Mouse (Mus musculus): Measurements from ENCODE around the gene Dvl1. TPM values are rescaled to one million over a fixed set of nuclear protein-coding genes. Genes with fewer than 3 reads are reported as not detected.

The Dvl1 gene
- total and polyA plus RNA-seq, 3 experiments, result 23.9 to 55.1 (median 25.8) TPM

GRCm38 (mm10) chr4:155838187-155839153, 8.7 kb upstream of the Dvl1 start:
- Histone ChIP-seq H3K9me3 (replicated peaks; ENCODE audit: low read length) (peaks cover 3% of the 10 kb centered on the region), H3K79me2 (replicated peaks; ENCODE audit: control insufficient read depth, extremely low read depth, insufficient read depth, poor library complexity, severe bottlenecking) (0 out of 2 replicates have a peak, but pooled peaks cover under 1% of the 10 kb centered on the region), H3K4me2 (ENCODE audit: insufficient read depth, low read depth, poor library complexity, severe bottlenecking) (peak overlapping the region; percentile 90), H3K27ac (ENCODE audit: insufficient read depth, low read depth) (peak overlapping the region; percentile 65), H3K4me3 (replicated peaks in 1 of 3; ENCODE audit: low read depth in 2 of 3, low read length in 2 of 3, poor library complexity in 1 of 3) (peak overlapping the region in 1 of 3 experiments; percentile 5), H3K27me3 (replicated peaks) (no peaks in the 10 kb centered on the region), H3K9ac (ENCODE audit: insufficient read depth, low read depth) (peak overlapping the region; percentile 71), H3K36me3 (replicated peaks in 1 of 2; ENCODE audit: control insufficient read depth in 1 of 2, insufficient read depth in 1 of 2, low read length in 1 of 2) (peaks cover 18 to 33% of the 10 kb centered on the region in 2 experiments), H3K4me1 (ENCODE audit: control insufficient read depth in 1 of 2, insufficient read depth in 2 of 2) (peaks cover 20 to 36% of the 10 kb centered on the region in 2 experiments)
- dilution Hi-C loops (cut with MboI; ENCODE audit: extremely low pct_ligation_motif_present, extremely low pct_unique_long_range_greater_than_20kb, low sequenced_read_pairs) (no loop called here), in situ Hi-C loops (cut with MboI; ENCODE audit: low pct_ligation_motif_present, low pct_unique_long_range_greater_than_20kb, low sequenced_read_pairs) (loop anchor here (5.0 to 10.0 kb wide), 2 partner anchors 39 to 106 kb away; partner anchors contain the start of gene Ube2j2)
- DNase-seq (ENCODE audit: extremely low read depth), result no peak
- no peak for TF ChIP-seq UBTF (IDR thresholded peaks at IDR 0.05; ENCODE audit: low read depth, low read length)
- TF ChIP-seq SIN3A (IDR thresholded peaks at IDR 0.05; ENCODE audit: low read length), result no peak
- no peak for TF ChIP-seq RCOR1 (conservative IDR thresholded peaks at IDR 0.05; ENCODE audit: low read depth, low read length)
- TF ChIP-seq JUN (IDR thresholded peaks at IDR 0.05; ENCODE audit: insufficient read depth, low read depth, low read length), result no peak
- no peak for TF ChIP-seq ZMIZ1 (IDR thresholded peaks at IDR 0.05; ENCODE audit: low read depth, low read length)
- no peak for TF ChIP-seq HCFC1 (IDR thresholded peaks at IDR 0.05; ENCODE audit: low read depth, low read length)
- no peak for TF ChIP-seq MEF2A (IDR thresholded peaks at IDR 0.05; ENCODE audit: borderline replicate concordance, low read depth, low read length)
- TF ChIP-seq JUND (conservative IDR thresholded peaks at IDR 0.05; ENCODE audit: low read depth, low read length), result no peak
- TF ChIP-seq POLR2AphosphoS2 (IDR thresholded peaks at IDR 0.05; ENCODE audit: low read depth, low read length), result no peak
- TF ChIP-seq MYC (IDR thresholded peaks at IDR 0.05; ENCODE audit: low read depth, low read length), result no peak
- TF ChIP-seq CHD2 (IDR thresholded peaks at IDR 0.05; ENCODE audit: low read length), result no peak
- TF ChIP-seq TCF12 (IDR thresholded peaks at IDR 0.05; ENCODE audit: low read depth, low read length), result no peak
- no peak for TF ChIP-seq TBP (conservative IDR thresholded peaks at IDR 0.05; ENCODE audit: low read depth, low read length)
- no peak for TF ChIP-seq SMC3 (IDR thresholded peaks at IDR 0.05; ENCODE audit: low read depth, low read length)
- TF ChIP-seq NRF1 (IDR thresholded peaks at IDR 0.05; ENCODE audit: low read depth, low read length), result no peak
- no peak for TF ChIP-seq ZNF384 (IDR thresholded peaks at IDR 0.05; ENCODE audit: low read depth, low read length)

DNA sequence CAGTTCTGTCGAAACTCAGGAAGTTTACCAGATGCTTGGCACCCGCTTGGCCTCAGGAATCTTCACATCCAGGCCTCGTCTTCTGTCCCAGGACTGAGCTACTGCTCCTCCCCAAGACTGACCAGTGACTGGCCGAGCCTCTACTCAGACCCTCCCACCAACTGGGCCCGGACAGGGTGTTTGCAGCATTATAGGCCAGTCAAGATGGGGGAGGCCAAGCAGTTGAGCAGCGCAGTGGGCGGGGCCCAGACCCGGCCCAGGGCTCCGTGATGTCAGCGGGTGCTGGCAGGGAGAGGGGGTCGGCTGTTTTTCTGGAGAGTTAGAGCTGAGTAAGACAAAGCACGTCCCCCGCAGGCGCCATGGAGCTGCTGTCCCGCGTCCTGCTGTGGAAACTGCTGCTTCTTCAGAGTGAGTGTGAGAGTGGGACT, 7.7 kb upstream of the Dvl1 start, which contains the start of gene Mxra8:
Gene Mxra8 (plus strand): TSS at position 198 of the 428 bp plus-strand sequence.
- Histone ChIP-seq H3K4me2 (ENCODE audit: insufficient read depth, low read depth, poor library complexity, severe bottlenecking) (peak within 1 kb of the TSS; percentile 90), H3K4me3 (replicated peaks in 1 of 3; ENCODE audit: low read depth in 2 of 3, low read length in 2 of 3, poor library complexity in 1 of 3) (peak within 1 kb of the TSS; percentile 43 to 76 (median 68)), H3K9ac (ENCODE audit: insufficient read depth, low read depth) (peak within 1 kb of the TSS; percentile 71), H3K79me2 (replicated peaks; ENCODE audit: control insufficient read depth, extremely low read depth, insufficient read depth, poor library complexity, severe bottlenecking) (no peaks in the 10 kb centered on the region), H3K27ac (ENCODE audit: insufficient read depth, low read depth) (peak within 1 kb of the TSS; percentile 65), H3K9me3 (replicated peaks; ENCODE audit: low read length) (peaks cover 3% of the 10 kb centered on the region), H3K4me1 (ENCODE audit: control insufficient read depth in 1 of 2, insufficient read depth in 2 of 2) (peaks cover 18 to 28% of the 10 kb centered on the region in 2 experiments), H3K36me3 (replicated peaks in 1 of 2; ENCODE audit: control insufficient read depth in 1 of 2, insufficient read depth in 1 of 2, low read length in 1 of 2) (peaks cover 17 to 29% of the 10 kb centered on the region in 2 experiments), H3K27me3 (replicated peaks) (no peaks in the 10 kb centered on the region)
- TF ChIP-seq NELFE (IDR thresholded peaks at IDR 0.05; ENCODE audit: low read depth, low read length) (peak; percentile 54; the same call in 1 of the 2 replicates), KAT2A (IDR thresholded peaks at IDR 0.05; ENCODE audit: insufficient replicate concordance, low read length) (0 out of 2 replicates have a peak, but pooled peaks have one; percentile 3), POLR2AphosphoS2 (IDR thresholded peaks at IDR 0.05; ENCODE audit: low read depth, low read length) (no peak), ZMIZ1 (IDR thresholded peaks at IDR 0.05; ENCODE audit: low read depth, low read length) (peak; percentile 45; the same call in 1 of the 2 replicates), POLR2A (IDR thresholded peaks at IDR 0.05; ENCODE audit: low read depth, low read length) (peak; percentile 61), MAZ (IDR thresholded peaks at IDR 0.05; ENCODE audit: low read depth, low read length) (peak; percentile 49; the same call in 1 of the 2 replicates), TCF12 (IDR thresholded peaks at IDR 0.05; ENCODE audit: low read depth, low read length) (no peak), CHD2 (IDR thresholded peaks at IDR 0.05; ENCODE audit: low read length) (no peak; the same call in none of the 2 replicates), NRF1 (IDR thresholded peaks at IDR 0.05; ENCODE audit: low read depth, low read length) (peak; percentile 13; the same call in 1 of the 2 replicates), SIN3A (IDR thresholded peaks at IDR 0.05; ENCODE audit: low read length) (no peak), MEF2A (IDR thresholded peaks at IDR 0.05; ENCODE audit: borderline replicate concordance, low read depth, low read length) (peak; percentile 16; the same call in 1 of the 2 replicates)
- DNase-seq (ENCODE audit: extremely low read depth), result peak; percentile 61
- in situ Hi-C loops (cut with MboI; ENCODE audit: low pct_ligation_motif_present, low pct_unique_long_range_greater_than_20kb, low sequenced_read_pairs) (loop anchor here (5.0 to 10.0 kb wide), 2 partner anchors 38 to 105 kb away; partner anchors contain the start of gene Ube2j2), dilution Hi-C loops (cut with MboI; ENCODE audit: extremely low pct_ligation_motif_present, extremely low pct_unique_long_range_greater_than_20kb, low sequenced_read_pairs) (no loop called here)

Data from CH12.LX (cell line).